Mouse (Mus musculus) small intestine, adult 2 months (tissue): ENCODE measurements around the gene Lrp5. TPM values are rescaled to one million over a fixed set of nuclear protein-coding genes. Genes with fewer than 3 reads are reported as not detected.
"Not testable (repeated sequence)": the region's sequence is repeated elsewhere in the genome, so short reads cannot be mapped to it uniquely, and the experiment has no call there.

Experiments used
- H3K27ac ChIP-seq: fragments of 200-500 bp; 2 replicates; pipeline ENCODE4 v1.5.1; 2012; ENCODE audit warnings: low read depth, low read length, control low read depth, inconsistent platforms; ENCODE audit not compliant: insufficient read depth
- H3K27me3 ChIP-seq: fragments of 200-500 bp; 2 replicates; pipeline ENCODE4 v1.6.1; 2012; ENCODE audit warnings: mild to moderate bottlenecking, moderate library complexity, low read length, inconsistent platforms; ENCODE audit not compliant: control insufficient read depth, insufficient read depth
- H3K36me3 ChIP-seq: fragments of 200-500 bp; 2 replicates; pipeline ENCODE4 v1.6.1; 2012; ENCODE audit warnings: mild to moderate bottlenecking, low read length, control low read depth, inconsistent platforms; ENCODE audit not compliant: control insufficient read depth, insufficient read depth
- H3K4me1 ChIP-seq: fragments of 200-500 bp; 2 replicates; pipeline ENCODE4 v1.6.1; 2012; ENCODE audit warnings: low read length, inconsistent platforms, mixed read lengths; ENCODE audit not compliant: control insufficient read depth, insufficient read depth, insufficient read length
- H3K4me3 ChIP-seq: fragments of 200-500 bp; 2 replicates; pipeline ENCODE4 v1.5.1; 2012; ENCODE audit warnings: low read depth, mild to moderate bottlenecking, control low read depth, inconsistent platforms, low read length, moderate library complexity
- CTCF ChIP-seq: fragments of 200-500 bp; IDR thresholded peaks from 2 replicates; pipeline ENCODE4 v1.5.1; 2012; ENCODE audit warnings: low read depth, mild to moderate bottlenecking, control low read depth, inconsistent platforms, low read length, moderate library complexity, mixed read lengths; ENCODE audit not compliant: insufficient replicate concordance, insufficient read length; ENCODE audit errors: extremely low read depth
- POLR2A ChIP-seq: fragments of 200-500 bp; IDR thresholded peaks from 2 replicates; pipeline ENCODE4 v1.6.1; 2012; ENCODE audit warnings: low read depth, mild to moderate bottlenecking, control low read depth, inconsistent platforms, low read length, moderate library complexity
- WGBS: fragments of 180-500 bp; shearing (Covaris S2); methylation state at CpG from one replicate; pipeline ENCODE4 v1.1.7; 2018; 5-methylcytosine and 5-hydroxymethylcytosine counted together
- polyA plus RNA-seq: library from polyadenylated mRNA; depleted of rRNA; stranded (reverse); fragments of >200 nt; gene quantifications from 2 replicates; pipeline ENCODE4 v1.2.3, GENCODE M21; 2012

The Lrp5 gene
- polyA plus RNA-seq, 1 experiment = 96.7 TPM

GRCm38 (mm10) chr19:3589968-3590367 lies 96.4 kb downstream of the Lrp5 start:
- Histone ChIP-seq H3K27ac (no peak overlapping the region), H3K36me3 (peaks cover 69% of the 10 kb centered on the region), H3K4me1 (no peaks in the 10 kb centered on the region), H3K4me3 (no peak overlapping the region), H3K27me3 (no peaks in the 10 kb centered on the region)
- over 99% methylated on average over 4 of the region's 4 CpGs for WGBS
- TF ChIP-seq CTCF (no peak), POLR2A (no peak)

DNA sequence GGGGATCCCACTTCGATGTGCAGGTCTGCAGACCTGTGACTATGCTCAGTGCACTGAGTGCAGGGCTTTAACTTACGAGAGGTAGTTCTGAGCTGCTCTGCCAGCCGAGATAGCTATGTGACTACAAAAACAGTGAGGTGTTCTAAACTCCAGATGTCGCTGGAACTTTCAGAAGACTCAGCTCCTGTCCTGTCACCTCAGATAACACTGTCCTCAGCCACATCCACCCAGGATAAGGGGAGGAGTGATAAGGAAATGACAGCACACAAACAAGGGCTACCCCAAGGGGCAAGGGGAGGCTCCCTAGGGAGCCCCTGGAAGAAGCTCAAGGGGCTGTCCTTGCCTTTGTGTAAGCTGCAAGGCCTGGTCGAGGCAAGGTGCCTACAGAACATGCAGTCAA lies 96.8 kb downstream of the Lrp5 start:
- H3K27me3 ChIP-seq = no peaks in the 10 kb centered on the region
- peaks cover 69% of the 10 kb centered on the region for H3K36me3 ChIP-seq
- no peak overlapping the region for H3K4me3 ChIP-seq
- no peaks in the 10 kb centered on the region for H3K4me1 ChIP-seq
- 82% methylated on average over 5 of the region's 5 CpGs for WGBS
- no peak overlapping the region for H3K27ac ChIP-seq
- no peak for TF ChIP-seq CTCF
- no peak for TF ChIP-seq POLR2A

DNA sequence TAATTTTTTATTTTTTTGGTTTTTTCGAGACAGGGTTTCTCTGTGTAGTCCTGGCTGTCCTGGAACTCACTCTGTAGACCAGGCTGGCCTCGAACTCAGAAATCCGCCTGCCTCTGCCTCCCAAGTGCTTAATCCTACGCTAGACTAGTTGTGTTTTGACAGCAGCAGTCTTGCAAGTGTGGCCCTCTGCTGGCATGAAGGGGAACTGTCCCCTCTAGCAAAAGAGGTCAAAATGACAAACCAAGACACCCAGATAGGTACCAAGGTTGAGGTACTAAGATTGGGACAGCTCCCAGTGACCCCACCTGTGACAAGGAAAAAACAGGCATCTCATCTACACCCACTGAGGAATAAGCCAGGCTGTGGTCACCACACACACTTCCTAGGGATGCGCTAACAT lies 98.6 kb downstream of the Lrp5 start:
- H3K27me3 ChIP-seq, H3K4me3 ChIP-seq, H3K4me1 ChIP-seq, H3K27ac ChIP-seq: not testable (repeated sequence)
- 94% methylated on average over 5 of the region's 5 CpGs for WGBS
- TF ChIP-seq CTCF = peak; percentile 62; the same call in 1 of the 2 replicates
- H3K36me3 ChIP-seq = peaks cover 63% of the 10 kb centered on the region

- Histone ChIP-seq H3K4me1 (no peaks in the 10 kb centered on the region), H3K36me3 (peaks cover 52% of the 10 kb centered on the region), H3K27me3 (no peaks in the 10 kb centered on the region), H3K27ac (no peak overlapping the region), H3K4me3 (no peak overlapping the region)
- peak; percentile 82 for TF ChIP-seq CTCF
- TF ChIP-seq POLR2A = no peak
- 13% methylated on average over 1 of the region's 1 CpGs for WGBS
These were observed 99.8 kb downstream of the Lrp5 start for GRCm38 (mm10) chr19:3586540-3586939.

- WGBS = 96% methylated on average over 9 of the region's 9 CpGs
- H3K36me3 ChIP-seq = peaks cover 47% of the 10 kb centered on the region
- H3K4me1 ChIP-seq = no peaks in the 10 kb centered on the region
- H3K27me3 ChIP-seq = no peaks in the 10 kb centered on the region
- H3K27ac ChIP-seq = no peak overlapping the region
- H3K4me3 ChIP-seq = no peak overlapping the region
- TF ChIP-seq CTCF (no peak), POLR2A (no peak)
These were observed 100.3 kb downstream of the Lrp5 start for GRCm38 (mm10) chr19:3586026-3586425.

DNA sequence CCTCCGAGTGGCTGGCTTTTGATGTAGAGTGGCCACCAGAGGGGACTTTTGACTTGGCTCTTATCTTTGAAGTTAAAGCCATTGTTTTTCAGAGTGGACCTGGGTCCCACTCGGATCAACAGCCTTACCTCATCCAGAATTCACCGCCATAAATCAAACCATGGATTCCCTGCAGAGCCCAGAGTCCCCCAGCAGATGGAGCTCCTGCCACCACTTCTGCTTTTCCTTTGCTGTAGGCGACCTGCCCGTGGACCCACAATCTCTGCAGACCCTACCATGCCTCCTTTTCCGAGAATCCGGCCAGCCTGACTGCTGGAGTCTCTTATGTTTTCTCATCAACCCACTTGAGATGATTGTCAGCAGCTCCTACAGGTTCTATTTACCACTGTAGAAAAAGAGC lies 105.0 kb downstream of the Lrp5 start:
- Histone ChIP-seq H3K27ac (no peak overlapping the region), H3K4me1 (peaks cover 13% of the 10 kb centered on the region; the same call in 1 of the 2 replicates)
- 15% methylated on average over 7 of the region's 7 CpGs for WGBS

DNA sequence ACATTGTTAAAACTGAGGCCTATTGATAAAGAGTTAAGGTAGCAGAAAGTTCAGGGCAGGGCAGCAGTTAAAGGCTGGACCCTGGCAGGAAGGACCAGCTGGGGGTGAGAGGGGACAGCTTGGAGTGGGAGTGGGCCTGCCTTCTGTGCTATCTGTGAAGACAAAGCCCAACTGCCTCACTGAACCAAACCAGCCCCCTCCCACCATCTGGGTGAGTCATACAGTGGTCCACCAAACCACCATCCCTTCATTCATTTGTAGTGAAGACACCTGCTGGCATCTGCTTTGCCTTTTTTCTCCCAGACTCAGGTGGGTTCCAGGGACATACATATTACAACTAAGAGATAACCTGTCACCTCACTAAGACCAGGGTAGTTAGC lies 108.5 kb downstream of the Lrp5 start:
- TF ChIP-seq CTCF (no peak), POLR2A (no peak)

More for the DNA sequence above, 105.0 kb downstream of the Lrp5 start:
- Histone ChIP-seq H3K4me3 (no peak overlapping the region), H3K27me3 (no peaks in the 10 kb centered on the region), H3K36me3 (peaks cover 23% of the 10 kb centered on the region)
- TF ChIP-seq CTCF (peak; percentile 69; the same call in 1 of the 2 replicates), POLR2A (no peak)

More for the DNA sequence above, 108.5 kb downstream of the Lrp5 start:
- H3K27ac ChIP-seq = no peak overlapping the region
- H3K4me3 ChIP-seq = no peak overlapping the region
- H3K27me3 ChIP-seq = no peaks in the 10 kb centered on the region
- no peaks in the 10 kb centered on the region for H3K36me3 ChIP-seq
- peaks cover 13% of the 10 kb centered on the region; the same call in 1 of the 2 replicates for H3K4me1 ChIP-seq
